Mouse (Mus musculus): ENCODE measurements around the gene Usf1.

GRCm38 (mm10) chr1:171384361-171384760 lies 26.8 kb upstream of the Usf1 start:
- TF ChIP-seq CTCF (IDR thresholded peaks at IDR 0.05; ENCODE audit: low read depth) (no peak), EP300 (IDR thresholded peaks at IDR 0.05; ENCODE audit: low read depth) (no peak)
